Mouse (Mus musculus) right cerebral cortex, adult 2 months (tissue): ENCODE results near the gene Cfap58.
A peak's percentile ranks its signal among the peaks of the same experiment; 100 is the strongest.

Experiments used
- DNase-seq, 2 experiments: peaks; one replicate each; pipeline ENCODE4 v3.0.0; 2021 to 2022; ENCODE audit warnings: low spot score in 2 of 2

Gene Cfap58

DNA sequence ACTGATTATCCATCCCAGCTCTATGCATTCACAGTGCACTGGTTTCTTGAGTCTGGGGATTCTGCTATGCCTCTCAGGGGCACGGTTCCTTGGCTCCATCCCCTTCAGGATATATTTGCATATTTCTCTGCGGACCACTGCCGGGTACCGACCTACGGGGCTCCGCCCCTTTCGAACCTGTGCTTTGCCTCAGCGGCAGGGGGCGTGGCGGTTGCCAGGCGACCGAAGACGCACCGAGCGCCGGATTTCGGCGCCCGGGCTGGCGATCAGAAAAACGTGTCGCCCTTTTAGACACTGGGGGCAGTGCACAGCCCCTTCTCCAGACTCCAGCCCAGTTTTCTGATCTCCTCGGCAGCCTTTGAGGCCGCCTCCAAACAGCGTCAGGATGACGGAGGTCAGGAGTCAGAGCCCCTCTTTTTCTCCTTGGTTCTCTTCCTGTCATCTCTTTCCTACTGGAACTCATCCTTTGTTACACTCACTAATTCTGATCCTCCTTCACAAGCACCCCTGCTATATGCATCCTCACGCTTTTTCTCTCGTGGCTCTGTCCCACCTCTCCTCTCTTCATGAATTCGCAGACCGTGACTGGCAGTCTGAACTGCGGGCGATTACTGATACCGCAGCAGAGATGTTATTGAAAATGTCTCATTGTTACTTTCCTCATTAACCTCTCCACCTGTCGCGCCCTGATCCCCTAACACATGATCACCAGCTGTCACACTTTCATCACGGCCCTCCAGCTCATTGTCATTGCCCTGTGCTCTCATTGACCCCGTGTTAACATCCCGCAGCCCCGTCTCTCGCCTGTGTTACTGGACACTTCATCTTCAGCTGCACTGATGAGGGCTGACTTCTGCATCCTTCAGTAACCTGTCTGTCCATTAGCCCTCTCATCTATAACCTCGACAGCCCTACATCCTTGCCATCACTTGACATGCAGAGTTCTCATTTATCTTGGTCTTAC, at the start of gene Cfap58:
Gene Cfap58, plus strand, starts transcription at position 233 of the 964 bp plus-strand sequence.
- peak; percentile 43 to 59 for DNase-seq

DNA sequence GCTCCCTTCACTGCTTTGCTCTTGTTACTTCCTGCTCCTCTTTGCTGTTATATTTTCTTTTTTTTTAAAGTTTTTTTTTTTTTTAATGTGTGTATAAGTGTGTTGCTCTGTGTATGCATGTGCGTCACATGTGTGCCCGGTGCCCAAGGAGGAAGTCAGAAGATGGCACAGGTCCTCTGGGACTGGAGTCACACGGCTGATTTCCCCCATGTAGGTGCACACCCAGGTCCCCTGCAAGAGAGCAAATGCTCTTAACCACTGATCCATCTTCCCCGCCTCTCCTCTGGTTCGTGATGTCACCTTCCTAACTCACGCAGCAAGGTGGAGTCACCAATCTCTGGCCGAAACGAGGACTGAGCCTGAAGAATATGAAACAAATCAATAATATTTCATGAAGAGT, 49.4 kb upstream of the Cfap58 start:
- no peak for DNase-seq

DNA sequence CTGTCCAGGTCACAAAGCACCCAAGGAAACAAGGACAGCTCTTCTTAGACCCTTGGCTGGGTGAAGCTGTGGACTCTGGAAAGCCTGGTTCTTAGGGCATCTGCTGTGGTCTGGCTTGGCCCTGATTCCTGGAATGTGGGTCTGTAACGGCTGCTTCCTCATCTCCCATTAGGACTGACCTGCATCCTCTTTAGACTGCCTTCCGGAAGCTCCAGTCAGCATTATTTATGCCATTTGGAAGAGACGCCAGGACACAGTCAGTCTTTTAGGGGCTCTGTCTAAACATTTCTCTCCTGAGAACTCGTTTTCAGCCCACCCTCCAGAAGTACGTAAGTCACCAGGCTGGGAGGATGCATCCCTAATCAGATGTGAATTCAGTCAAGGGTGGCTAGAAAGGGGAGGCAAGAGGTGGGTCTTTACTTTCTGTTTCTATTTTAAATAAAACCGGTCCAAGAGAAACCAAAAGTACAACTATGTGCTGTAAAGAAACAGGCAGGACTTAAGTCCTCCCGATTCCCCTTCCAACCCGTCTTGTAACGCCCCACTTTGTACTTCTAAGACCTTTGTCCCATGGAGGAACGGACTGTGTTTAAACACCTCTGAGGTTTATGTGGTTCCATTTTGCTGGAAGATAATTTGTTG, 46.9 kb upstream of the Cfap58 start:
- DNase-seq, result no peak

DNA sequence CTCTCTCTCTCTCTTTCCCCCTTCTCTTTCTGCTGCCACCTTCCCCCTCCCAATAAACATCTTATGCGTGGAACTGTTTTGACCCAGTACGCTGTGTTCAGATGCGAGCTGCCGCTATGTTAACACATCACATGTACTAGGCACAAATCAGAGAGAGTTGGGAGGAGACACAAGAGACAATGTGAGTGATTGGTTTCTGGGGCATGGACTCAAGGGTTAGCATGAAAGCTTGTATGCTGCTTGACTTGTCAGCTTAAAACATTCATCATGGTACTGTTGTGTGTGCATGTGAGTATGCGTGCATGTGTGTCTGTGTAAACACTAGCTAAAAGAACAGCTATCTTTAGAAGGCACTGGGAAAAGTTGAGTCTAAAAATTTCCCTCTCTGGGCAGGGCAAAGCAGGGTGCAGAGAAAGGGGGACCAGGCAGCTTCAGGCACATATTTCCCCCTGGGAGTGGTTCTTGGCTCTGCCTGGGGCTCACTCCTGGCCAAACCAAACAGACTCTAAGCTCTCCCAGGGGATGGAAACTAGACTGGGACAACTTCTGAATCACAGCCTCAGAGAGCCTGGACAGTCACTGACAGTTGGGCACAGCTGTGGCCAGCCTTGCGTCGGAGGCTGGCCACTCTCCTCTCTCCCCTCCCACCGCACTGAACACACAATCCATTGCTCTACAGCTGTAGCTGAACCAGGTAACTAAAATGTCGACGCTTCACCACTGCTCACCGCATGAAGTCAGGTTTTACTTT, 45.7 kb upstream of the Cfap58 start:
- DNase-seq, result no peak

DNA sequence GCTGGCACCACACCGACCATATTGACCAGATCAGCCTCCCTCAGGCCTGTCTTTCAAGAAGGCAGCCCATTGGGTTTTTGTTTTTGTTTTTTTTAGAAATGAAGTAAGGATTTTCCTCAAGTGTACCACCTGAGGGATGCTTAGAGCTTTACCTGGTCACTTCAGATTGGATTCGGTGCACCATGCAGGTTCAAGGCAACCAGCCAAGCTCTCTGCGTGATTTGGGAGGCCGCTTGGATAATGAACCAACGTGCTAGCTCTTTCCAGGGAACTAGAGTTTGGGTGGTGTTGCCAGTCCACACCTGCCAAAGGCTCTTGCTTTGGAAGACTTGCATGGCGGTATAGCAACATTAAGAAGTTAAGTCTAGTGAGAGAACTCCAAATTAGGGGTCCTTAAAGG, 44.4 kb upstream of the Cfap58 start:
- no peak for DNase-seq

DNA sequence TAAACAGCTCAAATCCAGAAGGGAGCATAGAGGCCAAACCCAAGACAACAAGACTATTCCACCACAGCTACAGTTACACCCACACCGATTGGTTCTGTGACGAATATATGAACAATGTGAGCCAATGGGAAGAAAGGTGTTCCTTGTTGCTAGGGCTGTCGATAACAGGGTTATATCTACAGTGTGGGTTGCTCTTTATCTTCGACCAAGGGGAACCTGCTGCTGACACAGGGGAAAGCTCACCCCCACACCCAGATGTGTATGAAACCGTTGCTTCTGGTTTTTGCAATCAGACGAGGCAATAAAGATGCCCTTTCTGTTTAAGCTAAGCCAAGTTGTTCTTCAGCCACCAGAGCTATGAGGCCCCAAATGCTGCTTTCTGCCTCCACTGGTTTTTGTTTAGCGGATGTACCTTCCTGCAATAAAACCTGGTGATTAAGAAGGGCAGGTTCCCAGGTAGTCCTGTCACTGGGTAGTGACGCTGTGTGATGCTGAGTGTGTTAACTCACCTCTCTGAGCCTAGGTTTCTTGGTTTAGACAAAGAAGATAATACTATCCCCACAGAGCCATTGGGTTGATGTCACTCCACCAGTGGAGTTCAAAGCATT, 38.9 kb upstream of the Cfap58 start:
- no peak for DNase-seq

DNA sequence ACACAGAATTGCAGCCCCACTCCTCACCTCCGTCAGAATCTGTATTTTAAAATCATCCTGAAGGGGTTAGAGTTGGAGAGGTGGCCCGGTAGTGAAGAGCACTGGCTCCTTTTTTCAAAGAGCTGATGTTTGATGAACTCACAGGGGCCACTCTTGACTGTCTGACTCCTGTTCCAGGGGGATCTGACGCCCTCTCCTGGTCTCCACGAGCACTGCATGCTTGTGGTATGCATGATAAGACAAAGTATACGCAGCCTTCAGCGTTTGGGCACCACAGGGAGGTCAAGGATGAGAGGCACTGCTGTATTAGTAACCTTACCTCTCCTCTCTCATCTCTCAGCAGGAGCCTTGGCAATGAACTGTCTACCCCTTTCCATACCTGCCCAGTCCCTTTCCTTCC, 37.5 kb upstream of the Cfap58 start:
- DNase-seq, result no peak

DNA sequence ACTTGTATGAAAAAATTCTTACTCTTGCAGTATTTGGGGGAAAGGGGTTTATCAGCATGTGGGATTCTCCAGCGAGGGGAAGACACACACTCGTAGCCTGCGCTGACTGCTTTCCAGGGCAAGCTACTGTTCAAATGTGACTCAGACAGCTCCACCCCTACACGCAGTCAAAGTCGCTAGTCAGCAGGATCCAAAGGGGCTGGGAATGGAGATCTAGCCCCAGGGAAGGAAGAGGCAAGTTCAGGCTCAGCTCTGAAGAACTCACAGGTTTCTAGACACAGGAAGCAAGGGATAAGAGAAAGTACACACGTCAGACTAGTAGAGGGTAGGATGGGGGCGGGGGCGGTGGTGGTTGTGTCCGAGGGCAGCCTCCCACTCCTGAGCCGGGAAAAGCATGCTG, 36.9 kb upstream of the Cfap58 start:
- no peak for DNase-seq

DNA sequence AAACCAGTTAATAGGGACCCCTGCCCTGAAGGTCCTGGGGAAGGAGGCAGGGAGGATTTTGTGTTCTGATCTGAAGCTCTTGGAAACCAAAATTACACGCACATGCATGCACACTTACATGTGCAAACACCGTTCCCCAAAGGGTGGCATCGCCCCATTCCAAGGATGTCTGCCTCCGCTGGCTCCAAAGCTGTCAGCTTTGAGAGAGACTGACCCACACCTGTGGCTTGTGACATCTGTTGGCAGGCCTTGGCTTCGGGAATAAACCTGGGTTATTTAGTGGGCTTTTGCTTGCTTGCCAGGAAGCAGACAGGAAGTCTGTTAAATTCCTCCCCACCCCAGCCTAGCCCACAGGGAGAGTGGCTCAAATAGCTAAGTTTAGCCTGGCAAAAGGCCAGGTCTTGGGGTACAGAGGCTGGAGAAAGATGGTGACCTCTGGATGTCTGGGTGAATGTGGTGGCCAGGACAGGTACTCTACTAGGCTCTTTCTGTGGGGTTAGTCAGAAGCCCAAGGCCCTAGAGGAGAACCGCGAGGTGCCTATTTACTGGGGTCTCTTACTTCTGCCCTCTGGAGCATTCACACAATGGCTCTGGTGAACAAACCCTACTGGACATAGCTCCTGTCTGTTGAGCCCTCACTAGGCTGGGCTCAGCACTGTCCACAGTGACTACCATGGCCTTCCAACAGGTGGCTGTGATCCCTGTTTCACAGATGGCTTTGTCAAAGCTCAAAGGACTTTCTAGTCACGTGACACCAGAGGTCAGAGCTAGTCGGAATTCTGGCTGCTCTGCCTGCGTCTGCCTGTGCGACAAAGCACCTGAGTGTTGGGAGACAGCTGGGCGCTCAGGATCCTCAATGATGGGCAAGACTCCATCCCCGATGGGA, 34.9 kb upstream of the Cfap58 start:
- DNase-seq, result no peak

DNA sequence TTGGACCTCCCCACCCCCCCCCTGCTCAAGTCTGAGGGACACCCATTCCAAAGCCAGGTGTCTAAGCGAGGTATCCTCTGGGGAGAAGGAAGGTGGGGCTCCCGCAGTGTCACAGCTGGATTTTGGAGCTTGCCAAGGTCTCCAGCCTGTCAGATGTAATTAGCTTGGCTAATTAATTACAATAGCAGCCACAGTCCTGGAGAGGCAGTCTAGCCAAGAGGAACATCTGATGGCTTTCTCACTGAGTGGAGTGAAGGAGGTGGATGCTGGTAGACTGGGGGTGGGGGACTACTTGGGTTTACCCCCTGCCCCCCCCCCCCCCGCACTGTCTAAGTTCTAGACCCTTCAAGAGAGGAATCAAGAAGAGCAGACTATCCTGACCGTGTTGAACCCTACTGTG, 33.8 kb upstream of the Cfap58 start:
- no peak for DNase-seq

DNA sequence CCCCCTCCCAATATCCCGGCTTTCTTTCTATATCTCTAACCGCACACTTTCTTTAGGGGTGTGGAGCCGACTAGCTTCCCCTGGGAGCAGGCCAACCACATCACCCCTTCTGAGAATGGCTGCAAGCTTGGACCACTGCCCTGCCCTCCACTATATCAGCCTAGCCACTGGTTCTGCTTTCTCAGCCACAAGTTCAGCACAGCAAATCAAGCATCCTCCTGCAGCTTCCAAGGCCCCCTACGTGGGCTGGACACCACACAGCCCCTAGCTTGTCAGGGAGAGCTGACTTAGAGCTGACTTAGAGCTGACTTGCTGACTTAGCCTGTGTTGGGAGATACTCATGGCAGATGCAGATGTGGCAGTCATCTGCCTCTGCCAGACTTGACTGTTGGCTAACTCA, 32.4 kb upstream of the Cfap58 start:
- DNase-seq, result no peak

DNA sequence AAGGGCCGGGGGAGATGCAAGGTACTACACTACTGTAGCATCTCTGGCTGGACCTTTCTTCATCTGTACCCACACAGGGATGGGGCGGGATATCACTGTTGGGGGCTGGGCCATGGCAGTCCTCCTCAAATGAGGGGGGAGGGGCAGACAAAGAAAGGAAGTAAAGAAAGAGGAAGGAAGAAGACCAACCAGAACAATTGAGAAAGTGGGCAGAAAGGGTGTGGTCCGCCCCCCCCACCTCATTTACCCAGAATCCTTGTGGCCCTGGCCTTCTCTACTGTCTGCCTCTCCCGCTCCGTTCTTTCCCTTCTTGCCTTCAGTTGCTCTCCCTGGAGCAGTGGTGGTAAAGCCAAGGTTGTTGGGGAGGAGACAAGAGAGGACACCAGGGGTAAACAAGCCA, 31.9 kb upstream of the Cfap58 start:
- no peak for DNase-seq

DNA sequence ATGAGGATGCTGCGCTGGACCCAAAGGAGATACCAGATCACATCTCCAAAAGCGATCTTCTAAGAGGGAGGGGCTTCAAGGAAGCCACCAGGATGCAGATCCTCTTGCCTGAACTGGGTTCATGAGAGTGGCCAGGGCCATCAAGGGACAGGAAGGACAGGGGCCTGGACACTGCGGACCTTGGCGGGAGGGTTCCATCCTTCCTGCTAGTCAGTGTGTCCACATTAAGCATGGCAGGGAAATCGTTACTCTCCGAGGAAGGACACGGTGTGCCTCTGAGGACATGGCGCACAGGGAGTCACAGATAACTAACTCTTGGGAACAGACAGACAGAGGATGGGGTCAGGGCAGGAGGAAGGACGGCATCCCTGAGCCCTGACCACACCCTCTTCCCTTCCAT, 29.9 kb upstream of the Cfap58 start:
- DNase-seq, result no peak

DNA sequence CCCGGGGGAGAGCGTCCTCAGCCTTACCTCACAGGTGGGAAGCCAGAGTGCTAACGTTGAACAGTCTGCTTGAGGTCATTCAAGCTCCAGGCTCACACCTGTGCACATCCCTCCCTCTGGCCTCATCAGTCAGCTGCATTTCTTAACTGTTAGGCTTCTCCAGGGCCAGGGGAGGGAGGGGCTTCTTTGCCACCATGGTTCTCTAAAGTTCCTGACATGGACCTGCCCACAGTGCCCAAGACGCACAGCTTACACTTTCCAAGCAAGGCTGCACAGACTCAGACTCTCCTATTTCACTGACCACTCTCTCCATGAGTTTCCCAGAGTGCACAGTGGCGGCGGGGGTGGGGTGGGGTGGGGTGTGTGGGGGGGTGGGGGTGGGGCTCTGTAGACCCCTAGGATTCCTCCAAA, 28.5 kb upstream of the Cfap58 start:
- DNase-seq, result no peak

DNA sequence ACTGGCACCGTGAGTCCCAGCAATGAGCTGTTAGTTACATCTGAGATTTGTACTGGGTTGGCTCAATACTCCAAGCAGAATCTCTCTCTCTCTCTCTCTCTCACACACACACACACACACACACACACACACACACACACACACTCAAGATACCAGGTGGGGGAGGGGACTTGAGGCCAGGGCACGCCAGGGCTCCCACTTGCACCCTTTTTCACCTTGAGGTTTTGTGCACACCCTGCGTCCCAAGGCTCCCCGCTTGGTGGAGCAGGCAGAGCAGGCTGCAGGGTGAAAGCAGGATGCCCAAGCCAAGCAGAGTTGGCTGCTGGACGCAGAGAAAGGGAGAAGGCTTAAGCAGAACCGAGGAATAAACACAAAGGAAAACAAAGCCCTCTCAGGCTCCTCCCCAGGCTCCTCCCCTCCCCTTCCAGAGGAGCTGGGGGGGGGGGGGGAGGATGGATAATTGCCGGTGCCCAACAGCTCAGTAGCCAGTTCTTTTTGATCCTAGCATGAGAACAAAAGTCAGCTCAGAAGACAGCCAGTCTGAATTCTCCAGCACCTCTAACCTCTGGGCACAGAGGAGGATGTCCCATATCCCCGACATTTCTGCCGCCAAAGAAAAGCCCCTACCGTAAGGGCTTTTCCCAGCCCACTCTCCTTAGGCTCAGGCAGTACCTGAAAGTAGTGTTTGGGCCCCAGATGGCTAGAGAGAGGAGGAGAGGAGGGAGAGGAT, 27.9 kb upstream of the Cfap58 start:
- no peak for DNase-seq

DNA sequence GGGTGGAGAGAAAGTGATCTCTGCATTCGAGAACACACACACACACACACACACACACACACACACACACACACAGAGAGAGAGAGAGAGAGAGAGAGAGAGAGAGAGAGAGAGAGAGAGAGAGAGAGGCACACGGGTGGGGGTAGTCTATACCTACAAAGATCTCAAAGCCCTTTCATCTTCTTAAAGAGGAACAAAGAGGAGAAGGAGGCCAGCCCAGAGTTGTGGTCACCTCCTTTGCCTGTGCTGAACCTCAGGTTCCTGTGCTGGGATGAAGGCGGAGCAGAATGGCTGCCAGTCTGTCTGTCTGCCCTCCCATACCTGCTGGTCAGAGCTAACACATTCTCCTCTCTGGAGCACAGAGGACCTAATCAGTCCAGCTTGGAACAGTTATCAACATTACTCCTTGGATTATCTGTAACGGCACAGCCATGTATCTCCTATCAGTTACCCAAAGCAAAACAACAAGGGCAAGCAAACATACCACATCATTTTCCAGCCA, 27.3 kb upstream of the Cfap58 start:
- no peak for DNase-seq

DNA sequence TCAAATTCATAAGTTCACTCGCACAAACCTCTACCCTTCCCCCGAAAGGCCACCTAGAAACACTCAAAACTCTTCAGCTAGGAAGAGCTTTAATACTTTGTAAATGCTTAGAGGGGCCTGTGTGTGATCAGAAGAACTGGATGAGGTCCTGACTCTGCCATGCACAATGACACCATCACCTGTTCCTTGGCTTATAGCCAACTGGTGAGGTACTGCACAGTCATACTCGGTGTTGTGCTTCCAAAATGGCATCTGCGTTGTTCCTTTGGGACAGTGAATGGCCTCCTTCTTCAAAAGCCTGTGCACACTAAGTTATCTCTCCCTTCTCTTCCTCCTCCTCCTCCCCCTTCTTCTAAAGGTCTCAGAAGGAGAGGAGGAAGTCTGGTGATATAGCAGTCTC, 26.7 kb upstream of the Cfap58 start:
- no peak for DNase-seq

DNA sequence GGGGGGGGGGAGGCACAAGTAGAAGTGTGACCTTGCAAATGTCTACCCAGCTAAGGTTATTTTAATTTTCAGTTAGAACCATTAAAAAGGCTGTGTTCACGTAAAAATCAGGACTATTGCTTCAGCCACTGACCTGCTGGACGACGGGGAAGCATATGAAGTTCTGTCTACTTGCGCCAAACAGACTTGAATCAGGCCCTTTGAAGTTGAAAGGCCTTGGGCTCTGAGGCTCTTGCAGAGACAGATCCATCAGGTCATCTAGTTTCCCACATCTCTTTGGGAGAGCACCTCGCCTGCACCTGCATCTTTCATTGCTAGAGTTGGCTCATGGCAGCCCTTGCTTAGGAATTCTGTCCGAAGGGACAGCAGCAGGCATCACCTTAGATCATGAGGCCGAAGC, 24.1 kb upstream of the Cfap58 start:
- no peak for DNase-seq

DNA sequence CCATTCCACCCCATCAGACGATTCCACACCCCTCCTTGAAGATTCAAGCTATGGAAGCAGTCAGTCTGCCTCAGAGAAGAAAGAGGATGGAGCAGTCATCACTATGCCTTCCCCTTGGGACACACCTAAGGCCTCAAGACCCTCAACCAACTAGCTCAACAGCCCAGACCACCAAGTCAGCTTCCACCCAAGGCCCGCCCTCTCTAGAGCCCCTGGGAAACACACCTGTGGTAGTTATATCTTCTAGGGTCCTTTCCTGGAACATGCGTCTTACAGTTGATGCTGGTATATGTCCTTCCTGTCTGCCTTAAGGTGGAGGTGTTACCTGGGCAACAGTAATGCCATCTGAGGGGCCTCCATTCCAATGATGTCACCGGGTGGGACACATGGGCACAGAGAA, 23.3 kb upstream of the Cfap58 start:
- no peak for DNase-seq

DNA sequence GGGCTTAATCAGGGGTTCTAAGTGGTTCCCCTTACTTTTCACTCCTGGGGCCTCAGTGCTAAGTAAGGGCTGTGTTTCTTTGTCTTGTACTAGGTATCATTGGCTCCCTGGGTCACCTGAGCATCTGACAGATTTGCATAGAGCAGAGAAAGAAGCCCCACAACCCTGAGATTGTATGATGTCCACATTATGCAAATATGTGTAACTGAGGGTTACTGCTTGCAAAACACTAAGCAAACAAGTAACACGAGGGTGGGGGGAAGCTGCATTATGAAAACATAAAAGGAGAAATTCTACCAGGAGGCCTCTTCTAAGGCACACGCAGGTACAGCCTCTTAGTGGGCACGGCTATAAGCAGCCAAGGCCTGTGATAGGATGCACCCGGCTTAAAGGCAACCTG, 22.2 kb upstream of the Cfap58 start:
- no peak for DNase-seq
